Mouse (Mus musculus): Measurements from ENCODE around the gene Calm3.
"Not testable (repeated sequence)": the region's sequence is repeated elsewhere in the genome, so short reads cannot be mapped to it uniquely, and the experiment has no call there.

The Calm3 gene

DNA sequence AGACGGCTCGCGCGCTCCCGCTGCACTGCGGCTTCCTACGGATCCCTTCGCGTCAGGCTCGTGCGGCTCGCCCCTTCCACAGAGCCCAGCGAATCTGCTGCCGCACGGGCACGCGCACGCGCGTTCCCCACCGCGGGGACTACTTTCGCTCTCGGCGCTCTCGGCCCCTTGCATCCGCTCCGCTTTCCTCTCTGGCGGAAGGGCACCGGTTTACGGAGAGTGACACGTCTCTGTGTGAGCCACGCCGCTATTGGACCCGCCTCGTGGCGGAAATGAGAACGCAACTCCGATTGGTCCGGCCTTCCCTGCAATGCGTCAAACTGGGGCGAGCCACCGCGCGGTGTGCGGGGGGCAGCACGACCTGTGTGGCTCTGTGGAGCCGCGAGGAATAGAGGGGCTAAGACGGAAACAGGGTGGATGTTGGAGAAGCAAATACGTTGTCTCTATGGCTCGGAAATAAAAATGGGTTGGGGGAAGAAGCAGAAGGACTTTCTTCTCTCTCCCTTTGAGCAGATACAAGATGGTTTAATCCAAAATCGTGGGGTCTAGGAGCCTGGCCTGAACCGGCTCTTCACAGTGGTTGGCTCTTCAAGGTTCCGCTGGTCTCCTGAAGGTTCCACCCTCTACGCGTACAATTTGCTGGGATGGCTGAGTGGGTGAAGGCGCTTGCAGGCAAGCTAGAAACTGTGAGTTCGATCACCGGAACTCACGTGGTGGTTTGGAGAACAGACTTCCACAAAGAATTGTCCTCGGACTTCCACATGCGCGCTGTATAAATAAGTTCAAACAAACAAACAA, at the start of gene Calm3:
Calm3 (minus strand) TSS at position 78 of the 798 bp plus-strand sequence.
- DNase-seq, result peak; percentile 99 to 100

DNA sequence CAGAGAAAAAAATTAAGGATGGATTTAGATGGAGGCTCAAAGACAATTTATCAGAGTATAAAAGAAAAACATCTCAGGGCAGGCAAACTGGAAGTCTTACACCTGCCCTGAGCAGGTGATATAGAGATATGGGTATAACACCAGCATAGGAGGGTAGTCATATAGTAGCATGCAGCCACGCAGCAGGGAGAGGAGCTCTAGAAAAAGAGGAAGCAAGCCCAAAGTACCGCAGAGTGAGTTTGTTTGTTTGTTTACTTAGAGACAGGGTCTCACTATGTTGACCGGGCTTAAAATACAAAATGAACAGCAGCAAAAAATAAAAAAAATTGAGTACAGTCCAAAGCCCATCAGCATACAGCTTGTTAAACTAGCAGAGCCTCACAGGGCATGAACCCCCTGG, 47.2 kb upstream of the Calm3 start:
- no peak for DNase-seq

- no peak for DNase-seq
Measured at GRCm38 (mm10) chr7:16968414-16968813, 44.5 kb upstream of the Calm3 start.

GRCm38 (mm10) chr7:16961678-16962077, 37.8 kb upstream of the Calm3 start:
- DNase-seq, result no peak

DNA sequence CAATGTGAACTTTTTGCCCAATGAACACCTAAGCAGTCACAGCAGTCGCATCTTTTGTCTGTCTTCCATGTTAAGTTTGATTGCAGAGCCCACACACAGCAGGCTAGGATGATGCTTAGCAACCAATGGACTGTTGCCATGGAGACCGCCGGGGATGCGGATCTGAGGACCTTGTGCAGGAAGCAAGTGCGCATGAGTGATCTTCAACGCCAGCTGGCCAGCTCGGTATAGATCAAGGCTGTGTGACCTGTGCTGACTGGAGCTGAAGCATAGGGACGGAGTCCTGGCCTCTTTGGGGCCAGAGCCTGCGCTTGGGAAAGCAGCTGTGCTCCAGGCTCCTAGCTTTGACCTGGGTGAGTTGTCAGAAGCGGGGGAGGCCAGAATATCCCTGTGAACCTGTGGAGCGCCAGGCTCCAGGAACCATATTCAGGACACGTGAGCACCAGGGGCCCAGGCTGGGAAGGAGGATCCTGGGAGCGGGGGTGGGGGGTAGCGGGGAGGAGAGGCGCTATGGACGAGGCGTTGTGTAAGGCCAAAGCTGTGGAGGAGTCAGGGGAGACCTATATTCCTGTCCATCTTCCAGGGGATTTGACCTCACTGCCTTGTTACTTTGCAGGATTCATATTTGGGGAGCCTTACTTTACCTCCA, 35.7 kb upstream of the Calm3 start, which contains the start of gene Pnmal1:
Pnmal1 (plus strand) TSS at position 141 of the 649 bp plus-strand sequence.
- no peak for DNase-seq

- no peak for DNase-seq
Measured at GRCm38 (mm10) chr7:16956410-16957265, 32.7 kb upstream of the Calm3 start.

- DNase-seq, result no peak
Measured at GRCm38 (mm10) chr7:16955712-16956111, 31.8 kb upstream of the Calm3 start.

- not testable (repeated sequence) for DNase-seq
Measured at GRCm38 (mm10) chr7:16953776-16954175, 29.9 kb upstream of the Calm3 start.

GRCm38 (mm10) chr7:16950861-16951635, 27.1 kb upstream of the Calm3 start:
- peak; percentile 77 to 78 for DNase-seq

DNA sequence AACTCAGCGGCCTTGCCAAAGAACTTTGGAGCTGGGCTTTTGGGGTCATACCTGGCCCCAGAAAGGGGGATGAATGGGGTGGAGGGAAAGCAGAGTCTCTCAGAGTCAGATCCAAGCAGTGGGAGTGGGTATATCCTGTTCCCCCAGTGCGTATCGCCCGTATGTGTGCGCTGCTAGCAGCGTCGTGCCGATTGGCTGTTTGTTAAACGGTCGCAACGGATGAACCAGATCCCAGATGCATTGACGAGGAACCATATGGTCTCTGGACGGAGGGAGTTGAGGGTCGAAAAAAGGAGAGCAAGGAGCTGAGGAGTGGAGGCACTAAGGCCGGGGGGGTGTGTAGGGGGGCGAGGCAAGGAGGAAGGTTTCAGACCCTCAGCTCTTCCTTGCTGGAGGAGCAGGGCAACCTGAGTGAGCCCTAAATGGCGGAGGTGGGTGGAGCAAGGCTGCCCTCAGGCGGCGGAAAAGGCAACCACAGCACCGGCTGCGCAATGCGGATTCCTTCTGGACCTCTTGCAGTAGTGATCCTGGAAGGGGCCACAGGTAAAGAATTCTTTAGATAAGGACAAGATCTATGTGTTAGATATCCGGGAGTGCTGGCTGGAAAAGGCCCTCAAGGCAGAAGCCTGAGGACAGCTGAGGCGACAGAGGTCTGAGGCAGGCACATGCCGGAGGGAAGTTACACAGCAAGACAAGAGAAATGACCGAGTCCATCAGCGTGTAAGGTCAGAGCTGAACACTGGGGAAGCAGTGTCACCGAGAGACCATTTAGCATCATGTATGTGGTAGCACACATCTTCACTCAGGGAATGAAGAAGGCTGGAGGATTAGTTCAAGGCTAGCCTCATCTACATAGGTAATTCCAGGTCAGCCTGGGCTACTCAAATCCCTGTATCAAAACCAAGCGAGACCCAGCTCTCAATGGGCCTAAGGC, 26.3 kb upstream of the Calm3 start:
- DNase-seq, result peak; percentile 77 to 80

GRCm38 (mm10) chr7:16948923-16949458, 25.1 kb upstream of the Calm3 start:
- no peak for DNase-seq

DNA sequence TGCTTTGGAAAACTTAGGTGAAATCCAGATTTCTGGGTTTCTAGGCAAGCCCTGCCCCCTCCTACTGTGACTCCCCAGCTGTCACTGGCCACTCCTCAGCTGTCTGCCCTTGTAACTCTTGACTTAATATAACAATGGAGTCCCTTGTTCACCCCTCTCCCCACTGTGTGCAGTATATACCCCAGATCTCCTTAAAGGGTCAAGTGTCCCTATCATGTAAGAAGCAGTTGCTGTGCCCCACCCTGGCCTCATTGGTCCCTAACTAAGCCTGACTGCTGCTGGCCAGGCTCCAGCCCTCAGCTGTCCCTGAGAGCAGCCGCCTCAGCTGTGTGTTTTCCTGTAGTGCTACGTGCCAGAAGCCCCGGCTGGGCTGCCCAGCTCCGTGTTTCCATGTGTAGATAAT, 24.0 kb upstream of the Calm3 start:
- no peak for DNase-seq

- DNase-seq, result no peak
Measured at GRCm38 (mm10) chr7:16947349-16947895, 23.5 kb upstream of the Calm3 start.

DNA sequence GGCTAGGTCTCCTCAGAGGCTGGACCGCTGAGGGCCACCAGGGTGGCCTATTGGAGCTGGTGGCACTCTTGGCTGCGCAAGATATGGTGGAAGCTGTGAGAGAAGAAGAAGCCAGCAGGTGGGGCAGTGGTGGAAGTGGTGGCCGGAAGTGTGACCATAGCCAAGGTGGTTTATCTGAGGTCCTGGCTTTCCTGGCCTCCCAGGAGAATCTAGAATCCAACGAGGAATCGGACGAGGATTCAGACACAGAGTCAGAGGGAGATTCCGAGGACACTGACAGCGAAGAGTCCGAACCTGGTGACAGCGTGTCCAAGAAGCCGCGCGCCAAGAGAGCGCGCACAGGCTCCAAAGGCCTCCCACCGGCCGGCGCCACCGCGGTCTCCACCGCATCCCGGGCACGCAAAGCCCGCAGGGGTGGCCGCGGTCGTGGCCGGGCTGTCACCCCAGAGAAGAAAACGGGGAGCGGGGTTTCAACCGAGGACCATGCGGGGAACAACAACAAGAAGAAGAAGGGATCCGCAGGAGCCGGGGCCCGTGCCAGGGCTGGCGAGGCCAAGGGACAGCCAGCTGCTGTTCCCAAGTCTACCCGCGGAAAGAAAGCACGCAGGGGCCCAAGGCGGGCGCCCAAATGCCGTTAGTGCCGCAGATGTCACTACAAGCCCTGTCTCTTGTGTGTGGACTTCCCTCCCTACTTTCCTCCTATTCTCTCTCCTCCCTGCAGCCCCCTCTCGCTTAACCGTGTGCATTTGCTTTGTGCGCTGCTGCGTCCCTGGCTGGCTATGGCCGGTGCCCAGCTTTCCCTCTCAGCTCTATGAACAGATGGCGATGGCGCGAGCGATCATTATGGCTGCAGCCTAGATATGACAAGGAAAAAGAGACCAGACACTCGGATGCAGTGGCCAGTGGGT, 22.8 kb upstream of the Calm3 start:
- DNase-seq, result no peak

DNA sequence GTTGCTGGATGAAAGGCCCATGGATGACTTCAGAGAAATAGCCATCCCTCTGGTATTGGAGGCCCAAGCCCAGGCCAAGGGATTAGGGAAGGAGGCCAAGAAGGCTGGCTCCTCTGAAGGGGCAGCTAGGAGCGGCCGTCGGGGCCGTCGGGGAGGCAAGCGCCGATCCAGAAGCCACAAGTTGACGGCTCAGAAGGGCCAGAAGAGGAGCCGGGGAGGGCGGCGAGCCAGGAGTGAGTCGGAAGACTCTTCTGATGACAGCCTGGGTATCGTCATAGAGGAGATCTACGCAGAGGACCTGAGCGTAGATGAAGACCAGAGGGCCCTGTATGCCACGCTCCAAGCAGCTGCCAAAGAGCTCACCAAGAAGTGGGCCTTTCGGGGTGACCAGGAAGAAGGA, 21.5 kb upstream of the Calm3 start:
- DNase-seq, result no peak

DNA sequence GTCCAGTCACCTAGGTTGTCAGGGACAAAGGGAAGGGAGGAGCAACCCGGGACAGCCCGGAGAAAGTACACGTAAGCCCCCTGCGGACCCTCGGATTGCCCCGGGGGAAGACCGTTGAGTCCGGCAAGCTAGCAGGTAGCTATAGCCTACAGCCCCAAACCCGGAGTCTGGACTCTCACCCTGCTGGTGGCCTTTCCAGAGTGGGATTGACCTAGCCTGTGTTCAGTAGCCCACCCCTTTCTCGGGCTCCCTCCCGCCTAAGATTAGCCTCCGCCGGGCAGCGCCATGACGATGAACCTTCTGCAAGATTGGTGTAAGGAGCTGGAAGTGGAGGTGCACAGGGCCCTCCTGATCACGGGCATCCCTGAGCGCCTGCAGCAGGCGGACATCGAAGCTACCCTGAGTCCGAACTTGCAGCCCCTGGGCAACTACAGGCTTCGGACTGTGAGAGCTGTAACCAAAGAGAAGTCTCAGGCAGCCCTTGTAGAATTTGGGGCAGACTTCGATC, 20.9 kb upstream of the Calm3 start:
- DNase-seq, result no peak

GRCm38 (mm10) chr7:16944061-16944807, 20.3 kb upstream of the Calm3 start, which contains the start of gene Pnmal2:
TSS of gene Pnmal2 (plus strand) at chr7:16944682.
- peak; percentile 78 to 93 for DNase-seq

DNA sequence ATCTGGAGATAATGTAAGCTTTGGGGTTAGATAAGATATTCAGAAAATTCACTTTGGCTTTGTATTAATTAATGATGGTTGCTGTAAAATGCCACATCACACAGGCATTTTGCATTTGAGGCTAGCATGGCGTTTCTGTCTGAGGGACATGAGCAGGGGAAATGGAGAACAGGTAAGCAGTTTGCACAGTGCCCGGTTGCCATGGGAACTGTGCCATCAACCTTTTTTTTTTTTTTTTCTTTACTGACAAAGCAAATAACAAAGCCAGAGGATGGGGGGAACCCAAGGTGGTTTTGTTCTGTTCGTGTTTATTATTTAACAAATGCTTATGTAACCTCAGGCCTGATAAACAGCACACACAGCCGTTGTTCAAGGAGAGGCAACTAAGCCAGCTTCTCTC, 18.9 kb upstream of the Calm3 start:
- DNase-seq, result no peak
